Mouse (Mus musculus) spleen, adult 2 months (tissue): Measurements from ENCODE around the gene Usp4.

Source experiments
- CTCF ChIP-seq: fragments of 200-500 bp; IDR thresholded peaks from 2 replicates; pipeline ENCODE4 v1.5.1; 2011; ENCODE audit warnings: mild to moderate bottlenecking, inconsistent platforms; ENCODE audit not compliant: insufficient read depth, insufficient read length, insufficient replicate concordance; ENCODE audit errors: extremely low read depth
- POLR2A ChIP-seq: fragments of 200-500 bp; IDR thresholded peaks from 2 replicates; pipeline ENCODE4 v1.6.1; 2011; ENCODE audit warnings: low read depth, low read length, inconsistent platforms

DNA sequence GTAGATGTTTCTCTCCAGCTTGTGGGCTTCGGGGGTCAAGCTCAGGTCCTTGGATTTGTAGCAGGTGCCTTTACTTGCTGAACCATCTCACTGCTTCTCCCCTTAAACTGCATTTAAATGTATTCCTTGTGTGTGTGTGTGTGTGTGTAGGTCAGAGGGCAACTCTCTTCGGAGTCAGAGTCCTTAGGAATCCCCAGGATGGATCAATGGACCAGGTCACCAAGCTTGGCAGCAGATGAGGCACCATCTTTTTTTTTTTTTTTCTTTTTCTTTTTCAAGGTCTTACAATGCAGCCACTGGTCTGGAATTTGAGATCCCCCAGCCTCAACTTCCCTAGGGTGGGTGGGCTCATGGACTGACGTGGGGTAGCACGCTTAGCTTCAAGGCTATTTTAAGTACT is 3.2 kb upstream of the Usp4 start:
- TF ChIP-seq POLR2A = no peak
- no peak for TF ChIP-seq CTCF
